Mouse (Mus musculus) ES-E14 (cell line): ENCODE measurements around the gene Nkiras1.
"Not testable (repeated sequence)": the region's sequence is repeated elsewhere in the genome, so short reads cannot be mapped to it uniquely, and the experiment has no call there.

Experiments used
- CHD2 ChIP-seq: IDR thresholded peaks from 2 replicates; pipeline ENCODE4 v1.6.1; 2014; ENCODE audit warnings: mild to moderate bottlenecking, low read depth, low read length, inconsistent platforms
- HCFC1 ChIP-seq: IDR thresholded peaks from 2 replicates; pipeline ENCODE4 v1.6.1; 2012; ENCODE audit warnings: low read length, inconsistent platforms, borderline replicate concordance; ENCODE audit not compliant: insufficient read depth

- not testable (repeated sequence) for TF ChIP-seq CHD2, HCFC1
These were observed 41.2 kb upstream of the Nkiras1 start for GRCm38 (mm10) chr14:18229751-18230150.
